Mouse (Mus musculus) midbrain, embryonic 16.5 days (tissue): ENCODE results near the gene Eif2b4. TPM values are rescaled to one million over a fixed set of nuclear protein-coding genes. Genes with fewer than 3 reads are reported as not detected.

Source experiments
- ATAC-seq: fragments of 200-750 bp; cut with Nextera tagmentation; 2 replicates; pipeline ENCODE4 v1.8.0; 2017; ENCODE audit warnings: moderate TSS enrichment
- H3K27ac ChIP-seq: fragments of 300-500 bp; sonication (generic); 2 replicates; pipeline ENCODE4 v1.5.1; 2014; ENCODE audit warnings: mild to moderate bottlenecking, low read length, mixed read lengths
- H3K27me3 ChIP-seq: fragments of 300-500 bp; sonication (generic); 2 replicates; pipeline ENCODE4 v1.6.1; 2014; ENCODE audit warnings: low read depth, low read length, mixed read lengths; ENCODE audit not compliant: control insufficient read depth, insufficient read depth
- H3K36me3 ChIP-seq: fragments of 300-500 bp; sonication (generic); 2 replicates; pipeline ENCODE4 v1.6.1; 2014; ENCODE audit warnings: mild to moderate bottlenecking, low read length, moderate library complexity, mixed read lengths; ENCODE audit not compliant: control insufficient read depth, insufficient read depth
- H3K4me1 ChIP-seq: fragments of 300-500 bp; sonication (generic); 2 replicates; pipeline ENCODE4 v1.6.1; 2014; ENCODE audit warnings: mild to moderate bottlenecking, low read length, mixed read lengths; ENCODE audit not compliant: control insufficient read depth, insufficient read depth
- H3K4me2 ChIP-seq: fragments of 300-500 bp; sonication (generic); 2 replicates; pipeline ENCODE4 v1.6.1; 2014; ENCODE audit warnings: mild to moderate bottlenecking, low read length, mixed read lengths
- H3K4me3 ChIP-seq: fragments of 300-500 bp; sonication (generic); 2 replicates; pipeline ENCODE4 v1.5.1; 2014; ENCODE audit warnings: low read depth, mild to moderate bottlenecking, low read length, moderate library complexity, mixed read lengths
- H3K9ac ChIP-seq: fragments of 300-500 bp; sonication (generic); 2 replicates; pipeline ENCODE4 v1.6.1; 2014; ENCODE audit warnings: low read depth, low read length, mixed read lengths
- H3K9me3 ChIP-seq: fragments of 300-500 bp; sonication (generic); replicated peaks from 2 replicates; pipeline ENCODE4 v1.6.1; 2014; ENCODE audit warnings: mild to moderate bottlenecking, low read length, mixed read lengths; ENCODE audit not compliant: control insufficient read depth, poor library complexity, severe bottlenecking
- WGBS: fragments of 180-500 bp; shearing (Covaris S2); extraction: QIAGEN DNeasy Blood & Tissue Kit; methylation state at CpG from one replicate; pipeline ENCODE4 v1.1.7; 2014; 5-methylcytosine and 5-hydroxymethylcytosine counted together
- polyA plus RNA-seq: library from polyadenylated mRNA; unstranded; fragments of >200 nt; fragmentation: Nextera tagmentation; extraction: Ambion mirVana; gene quantifications from 2 replicates; pipeline ENCODE4 v1.2.1, GENCODE M21; 2015

Gene Eif2b4
- polyA plus RNA-seq, 1 experiment from 2014 or later, result 93.8 TPM

- no peak for ATAC-seq
- H3K4me1 ChIP-seq, result peaks cover 16% of the 10 kb centered on the region
- H3K9me3 ChIP-seq, result peaks cover 5% of the 10 kb centered on the region
- peak overlapping the region; percentile 94 for H3K4me2 ChIP-seq
- peak overlapping the region; percentile 83 for H3K27ac ChIP-seq
- H3K27me3 ChIP-seq, result no peaks in the 10 kb centered on the region
- peak overlapping the region; percentile 81 for H3K4me3 ChIP-seq
- 19% methylated on average over 13 of the region's 13 CpGs for WGBS
- H3K9ac ChIP-seq, result peak overlapping the region; percentile 89
- H3K36me3 ChIP-seq, result peaks cover 58% of the 10 kb centered on the region
Observed at GRCm38 (mm10) chr5:31201042-31201741, 8.0 kb upstream of the Eif2b4 start.

DNA sequence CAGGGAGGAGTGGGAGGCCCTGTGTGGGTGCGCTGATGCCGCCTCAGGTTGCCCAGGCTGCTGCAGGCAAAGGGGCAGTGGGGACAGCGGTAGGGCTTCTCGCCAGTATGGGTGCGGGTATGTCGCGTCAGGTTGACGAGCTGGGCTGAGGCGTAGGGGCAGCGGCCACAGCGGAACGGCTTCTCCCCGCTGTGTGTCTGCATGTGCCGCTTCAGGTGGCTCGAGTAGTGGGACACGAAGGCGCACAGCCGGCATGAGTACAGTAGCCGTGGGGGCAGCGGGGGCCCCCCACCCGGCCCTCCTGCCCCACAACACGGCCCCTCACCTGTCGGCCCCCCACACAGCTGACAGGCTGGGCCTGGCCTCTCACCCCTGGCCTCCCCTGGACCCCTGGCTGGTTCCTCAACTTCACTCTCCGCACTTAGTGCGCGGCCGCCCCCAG is 7.1 kb upstream of the Eif2b4 start:
- H3K9me3 ChIP-seq, result peaks cover 5% of the 10 kb centered on the region
- no peak overlapping the region for H3K9ac ChIP-seq
- no peak overlapping the region for H3K27ac ChIP-seq
- peaks cover 16% of the 10 kb centered on the region for H3K4me1 ChIP-seq
- no peaks in the 10 kb centered on the region for H3K27me3 ChIP-seq
- H3K36me3 ChIP-seq, result peaks cover 62% of the 10 kb centered on the region
- no peak overlapping the region for H3K4me3 ChIP-seq
- ATAC-seq, result no peak
- H3K4me2 ChIP-seq, result no peak overlapping the region
- WGBS, result 89% methylated on average over 27 of the region's 27 CpGs

GRCm38 (mm10) chr5:31199893-31200292 is 6.7 kb upstream of the Eif2b4 start:
- H3K27me3 ChIP-seq, result no peaks in the 10 kb centered on the region
- H3K4me3 ChIP-seq, result no peak overlapping the region
- no peak overlapping the region for H3K4me2 ChIP-seq
- H3K9me3 ChIP-seq, result peaks cover 5% of the 10 kb centered on the region
- peaks cover 65% of the 10 kb centered on the region for H3K36me3 ChIP-seq
- ATAC-seq, result no peak
- H3K9ac ChIP-seq, result no peak overlapping the region
- peaks cover 16% of the 10 kb centered on the region for H3K4me1 ChIP-seq
- WGBS, result 88% methylated on average over 9 of the region's 9 CpGs
- no peak overlapping the region for H3K27ac ChIP-seq

GRCm38 (mm10) chr5:31199321-31199892 is 6.2 kb upstream of the Eif2b4 start:
- no peak for ATAC-seq
- Histone ChIP-seq H3K9me3 (peaks cover 5% of the 10 kb centered on the region), H3K9ac (no peak overlapping the region), H3K27ac (no peak overlapping the region), H3K4me3 (no peak overlapping the region), H3K36me3 (peaks cover 63% of the 10 kb centered on the region), H3K4me1 (peaks cover 18% of the 10 kb centered on the region), H3K4me2 (no peak overlapping the region), H3K27me3 (no peaks in the 10 kb centered on the region)
- 93% methylated on average over 19 of the region's 19 CpGs for WGBS

DNA sequence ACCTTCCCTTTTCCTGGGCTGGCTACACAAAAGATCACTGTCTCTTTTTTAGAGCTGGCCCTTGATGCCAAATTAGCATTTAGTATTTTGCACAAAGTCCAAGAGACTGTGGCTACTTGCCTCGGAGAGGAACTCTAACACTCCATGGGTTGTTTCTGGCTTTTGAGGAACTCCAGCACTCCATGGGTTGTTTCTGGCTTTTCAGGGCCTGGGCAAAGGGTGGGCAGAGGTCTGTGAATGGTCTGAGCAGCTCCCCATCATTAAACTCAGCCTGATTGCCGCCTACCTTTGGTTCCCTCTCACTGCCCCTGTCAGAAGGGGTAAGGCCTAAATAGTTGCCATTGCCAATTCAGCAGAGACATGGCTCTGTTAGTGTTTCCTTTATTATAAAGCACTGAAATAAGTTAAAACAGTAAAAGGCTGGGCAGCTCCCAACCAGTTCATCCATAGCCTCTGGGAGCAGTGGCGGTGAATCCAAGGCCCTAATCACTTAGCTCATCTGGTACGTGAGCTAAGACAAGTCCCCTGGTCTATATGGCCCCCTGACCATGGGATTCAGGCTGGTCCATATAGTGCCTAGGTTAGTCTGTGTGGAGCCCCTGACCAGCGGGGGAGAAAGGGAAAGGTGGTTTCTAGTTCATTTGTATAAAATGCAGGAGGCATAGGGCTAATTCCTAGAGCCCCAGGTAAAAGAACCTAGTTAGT is 5.5 kb upstream of the Eif2b4 start:
- Histone ChIP-seq H3K4me1 (peaks cover 24% of the 10 kb centered on the region), H3K27ac (no peak overlapping the region), H3K27me3 (no peaks in the 10 kb centered on the region), H3K9me3 (peaks cover 5% of the 10 kb centered on the region), H3K4me3 (no peak overlapping the region), H3K36me3 (peaks cover 60% of the 10 kb centered on the region), H3K4me2 (no peak overlapping the region), H3K9ac (no peak overlapping the region)
- ATAC-seq, result no peak
- 88% methylated on average over 5 of the region's 5 CpGs for WGBS

GRCm38 (mm10) chr5:31198170-31198569 is 4.9 kb upstream of the Eif2b4 start:
- Histone ChIP-seq H3K4me3 (no peak overlapping the region), H3K4me2 (no peak overlapping the region), H3K27ac (no peak overlapping the region), H3K9me3 (peaks cover 5% of the 10 kb centered on the region), H3K27me3 (no peaks in the 10 kb centered on the region), H3K4me1 (peaks cover 24% of the 10 kb centered on the region), H3K36me3 (peaks cover 56% of the 10 kb centered on the region), H3K9ac (no peak overlapping the region)
- no peak for ATAC-seq
- 85% methylated on average over 9 of the region's 9 CpGs for WGBS

DNA sequence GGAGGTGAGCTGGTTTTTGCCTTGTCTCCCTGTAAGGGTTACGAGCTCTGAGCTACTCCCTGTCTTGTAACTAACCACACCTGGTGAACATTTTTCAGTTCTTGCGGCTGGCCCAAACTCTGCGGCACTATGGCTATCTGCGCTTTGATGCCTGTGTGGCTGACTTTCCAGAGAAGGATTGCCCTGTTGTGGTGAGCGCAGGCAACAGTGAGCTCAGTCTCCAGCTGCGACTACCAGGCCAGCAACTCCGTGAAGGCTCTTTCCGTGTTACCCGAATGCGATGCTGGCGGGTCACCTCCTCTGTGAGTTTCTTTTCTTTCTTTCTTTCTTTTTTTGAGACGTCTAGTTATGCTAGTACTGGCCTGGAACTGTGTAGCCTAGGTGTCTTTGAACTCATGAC is 3.8 kb upstream of the Eif2b4 start:
- H3K4me1 ChIP-seq, result peaks cover 23% of the 10 kb centered on the region
- H3K4me3 ChIP-seq, result no peak overlapping the region
- H3K4me2 ChIP-seq, result no peak overlapping the region
- no peaks in the 10 kb centered on the region for H3K27me3 ChIP-seq
- 95% methylated on average over 12 of the region's 12 CpGs for WGBS
- H3K9me3 ChIP-seq, result peaks cover 5% of the 10 kb centered on the region
- peaks cover 51% of the 10 kb centered on the region for H3K36me3 ChIP-seq
- ATAC-seq, result no peak
- no peak overlapping the region for H3K9ac ChIP-seq
- H3K27ac ChIP-seq, result no peak overlapping the region

DNA sequence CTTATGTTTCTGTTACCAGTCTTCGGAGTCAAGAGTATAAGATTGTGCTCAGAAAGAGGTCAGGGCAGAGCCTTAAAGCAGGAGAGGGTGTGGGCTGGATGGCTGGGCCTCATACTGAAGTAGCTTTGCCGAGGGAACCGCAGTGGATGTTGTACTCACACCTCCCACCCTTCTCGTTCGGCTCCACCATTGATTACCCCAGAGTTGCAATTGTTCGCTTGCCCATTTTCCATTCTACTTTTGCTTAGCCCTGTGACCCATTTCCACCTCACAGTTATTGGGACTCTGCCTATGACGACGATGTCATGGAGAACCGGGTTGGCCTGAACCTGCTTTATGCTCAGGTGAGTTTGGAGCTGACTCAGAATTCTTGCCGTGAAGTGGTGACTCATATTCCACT is 3.0 kb upstream of the Eif2b4 start:
- no peaks in the 10 kb centered on the region for H3K27me3 ChIP-seq
- no peak for ATAC-seq
- H3K36me3 ChIP-seq, result peaks cover 51% of the 10 kb centered on the region
- no peak overlapping the region for H3K4me3 ChIP-seq
- peaks cover 5% of the 10 kb centered on the region for H3K9me3 ChIP-seq
- whole genome bisulfite sequencing, result 97% methylated on average over 10 of the region's 10 CpGs
- peaks cover 29% of the 10 kb centered on the region for H3K4me1 ChIP-seq
- no peak overlapping the region for H3K4me2 ChIP-seq
- H3K27ac ChIP-seq, result no peak overlapping the region
- H3K9ac ChIP-seq, result no peak overlapping the region

- Histone ChIP-seq H3K4me3 (no peak overlapping the region), H3K9me3 (peaks cover 5% of the 10 kb centered on the region), H3K36me3 (peaks cover 54% of the 10 kb centered on the region), H3K4me2 (no peak overlapping the region), H3K27me3 (no peaks in the 10 kb centered on the region), H3K27ac (no peak overlapping the region), H3K4me1 (peaks cover 23% of the 10 kb centered on the region), H3K9ac (no peak overlapping the region)
- 93% methylated on average over 4 of the region's 4 CpGs for WGBS
- no peak for ATAC-seq
Observed at GRCm38 (mm10) chr5:31195671-31196070, 2.4 kb upstream of the Eif2b4 start.
